Mouse (Mus musculus) cerebellum, adult 2 months (tissue): ENCODE results near the gene Arhgap29. TPM values are rescaled to one million over a fixed set of nuclear protein-coding genes. Genes with fewer than 3 reads are reported as not detected.
A peak's percentile ranks its signal among the peaks of the same experiment; 100 is the strongest.

ENCODE experiments used
- DNase-seq, 2 experiments: peaks; one replicate each; pipeline ENCODE4 v3.0.0; 2021
- H3K27ac ChIP-seq: fragments of 200-500 bp; 2 replicates; pipeline ENCODE4 v1.5.1; 2012; ENCODE audit warnings: low read length, control low read depth, inconsistent platforms; ENCODE audit not compliant: insufficient read depth
- H3K27me3 ChIP-seq: fragments of 200-500 bp; 2 replicates; pipeline ENCODE4 v1.6.1; 2012; ENCODE audit warnings: inconsistent platforms, mild to moderate bottlenecking, low read length, moderate library complexity; ENCODE audit not compliant: control insufficient read depth, insufficient read depth
- H3K4me1 ChIP-seq: fragments of 200-500 bp; 2 replicates; pipeline ENCODE4 v1.6.1; 2011; ENCODE audit warnings: low read length; ENCODE audit not compliant: control insufficient read depth, insufficient read depth
- H3K4me3 ChIP-seq: fragments of 200-500 bp; replicated peaks from 2 replicates; pipeline ENCODE3; 2011; ENCODE audit warnings: mild to moderate bottlenecking, low read depth, low read length, control low read depth; ENCODE audit not compliant: insufficient read depth
- CTCF ChIP-seq: fragments of 200-500 bp; IDR thresholded peaks from 2 replicates; pipeline ENCODE4 v1.5.1; 2011; ENCODE audit warnings: low read depth, mild to moderate bottlenecking, control low read depth, low read length, moderate library complexity, borderline replicate concordance; ENCODE audit not compliant: insufficient read depth
- POLR2A ChIP-seq: fragments of 200-500 bp; IDR thresholded peaks from 2 replicates; pipeline ENCODE4 v1.6.1; 2011; ENCODE audit warnings: low read length, control low read depth, borderline replicate concordance; ENCODE audit not compliant: insufficient read depth
- WGBS: fragments of 180-500 bp; shearing (Covaris S2); methylation state at CpG from one replicate; pipeline ENCODE4 v1.1.7; 2018; 5-methylcytosine and 5-hydroxymethylcytosine counted together
- polyA plus RNA-seq: library from polyadenylated mRNA; depleted of rRNA; stranded (reverse); fragments of >200 nt; gene quantifications from 2 replicates; pipeline ENCODE4 v1.2.3, GENCODE M21; 2012

Arhgap29 gene
- polyA plus RNA-seq, 1 experiment, result 9.1 TPM

- WGBS, result 88% methylated on average over 2 of the region's 2 CpGs
- TF ChIP-seq POLR2A, result no peak
- no peak for TF ChIP-seq CTCF
- H3K27me3 ChIP-seq, result peaks cover 2% of the 10 kb centered on the region; the same call in 1 of the 2 replicates
- H3K4me1 ChIP-seq, result no peaks in the 10 kb centered on the region
- DNase-seq, result no peak
- H3K27ac ChIP-seq, result no peak overlapping the region
- no peak overlapping the region for H3K4me3 ChIP-seq
These were observed 5.4 kb downstream of the Arhgap29 start for GRCm38 (mm10) chr3:121957606-121958344.

- H3K27ac ChIP-seq, result no peak overlapping the region
- no peaks in the 10 kb centered on the region for H3K27me3 ChIP-seq
- peak in 1 of 2 experiments; percentile 20 for DNase-seq
- TF ChIP-seq POLR2A (no peak), CTCF (peak; percentile 45; the same call in 1 of the 2 replicates)
- no peaks in the 10 kb centered on the region for H3K4me1 ChIP-seq
- no peak overlapping the region for H3K4me3 ChIP-seq
These were observed 11.8 kb downstream of the Arhgap29 start for GRCm38 (mm10) chr3:121964173-121964572.

GRCm38 (mm10) chr3:121967681-121968476, 15.5 kb downstream of the Arhgap29 start:
- Histone ChIP-seq H3K27ac (no peak overlapping the region), H3K4me1 (no peaks in the 10 kb centered on the region), H3K4me3 (peak overlapping the region; percentile 79), H3K27me3 (no peaks in the 10 kb centered on the region)
- TF ChIP-seq POLR2A (no peak), CTCF (no peak)
- peak; percentile 68 to 73 for DNase-seq
- WGBS, result 3% methylated on average over 33 of the region's 33 CpGs

- no peaks in the 10 kb centered on the region for H3K4me1 ChIP-seq
- no peak overlapping the region for H3K27ac ChIP-seq
- peak; percentile 6 to 11 for DNase-seq
- peak overlapping the region; percentile 23 for H3K4me3 ChIP-seq
- TF ChIP-seq CTCF, result no peak
- TF ChIP-seq POLR2A, result no peak
- no peaks in the 10 kb centered on the region for H3K27me3 ChIP-seq
- 27% methylated on average over 8 of the region's 8 CpGs for WGBS
These were observed 16.3 kb downstream of the Arhgap29 start for GRCm38 (mm10) chr3:121968621-121969020.

GRCm38 (mm10) chr3:121969451-121969850, 17.1 kb downstream of the Arhgap29 start:
- WGBS, result 86% methylated on average over 1 of the region's 1 CpGs
- Histone ChIP-seq H3K4me3 (no peak overlapping the region), H3K27me3 (no peaks in the 10 kb centered on the region), H3K4me1 (no peaks in the 10 kb centered on the region), H3K27ac (no peak overlapping the region)
- TF ChIP-seq CTCF, result no peak
- TF ChIP-seq POLR2A, result no peak
- DNase-seq, result no peak

GRCm38 (mm10) chr3:121973761-121974160, 21.4 kb downstream of the Arhgap29 start:
- no peak for DNase-seq
- no peak overlapping the region for H3K4me3 ChIP-seq

GRCm38 (mm10) chr3:121975381-121975780, 23.0 kb downstream of the Arhgap29 start:
- WGBS, result 82% methylated on average over 3 of the region's 3 CpGs
- no peak for DNase-seq
- TF ChIP-seq POLR2A, result no peak
- no peak for TF ChIP-seq CTCF
- Histone ChIP-seq H3K27ac (no peak overlapping the region), H3K4me1 (no peaks in the 10 kb centered on the region), H3K4me3 (no peak overlapping the region), H3K27me3 (no peaks in the 10 kb centered on the region)

More at GRCm38 (mm10) chr3:121973761-121974160, 21.4 kb downstream of the Arhgap29 start:
- Histone ChIP-seq H3K27ac (no peak overlapping the region), H3K4me1 (no peaks in the 10 kb centered on the region), H3K27me3 (no peaks in the 10 kb centered on the region)
- WGBS, result 31% methylated on average over 5 of the region's 5 CpGs
- no peak for TF ChIP-seq CTCF
- no peak for TF ChIP-seq POLR2A
